Mouse (Mus musculus): Measurements from ENCODE around the gene Crcp. TPM values are rescaled to one million over a fixed set of nuclear protein-coding genes. Genes with fewer than 3 reads are reported as not detected.

Gene Crcp
- total and polyA plus RNA-seq, 3 experiments: 42.3 to 63.2 (median 58.3) TPM

DNA sequence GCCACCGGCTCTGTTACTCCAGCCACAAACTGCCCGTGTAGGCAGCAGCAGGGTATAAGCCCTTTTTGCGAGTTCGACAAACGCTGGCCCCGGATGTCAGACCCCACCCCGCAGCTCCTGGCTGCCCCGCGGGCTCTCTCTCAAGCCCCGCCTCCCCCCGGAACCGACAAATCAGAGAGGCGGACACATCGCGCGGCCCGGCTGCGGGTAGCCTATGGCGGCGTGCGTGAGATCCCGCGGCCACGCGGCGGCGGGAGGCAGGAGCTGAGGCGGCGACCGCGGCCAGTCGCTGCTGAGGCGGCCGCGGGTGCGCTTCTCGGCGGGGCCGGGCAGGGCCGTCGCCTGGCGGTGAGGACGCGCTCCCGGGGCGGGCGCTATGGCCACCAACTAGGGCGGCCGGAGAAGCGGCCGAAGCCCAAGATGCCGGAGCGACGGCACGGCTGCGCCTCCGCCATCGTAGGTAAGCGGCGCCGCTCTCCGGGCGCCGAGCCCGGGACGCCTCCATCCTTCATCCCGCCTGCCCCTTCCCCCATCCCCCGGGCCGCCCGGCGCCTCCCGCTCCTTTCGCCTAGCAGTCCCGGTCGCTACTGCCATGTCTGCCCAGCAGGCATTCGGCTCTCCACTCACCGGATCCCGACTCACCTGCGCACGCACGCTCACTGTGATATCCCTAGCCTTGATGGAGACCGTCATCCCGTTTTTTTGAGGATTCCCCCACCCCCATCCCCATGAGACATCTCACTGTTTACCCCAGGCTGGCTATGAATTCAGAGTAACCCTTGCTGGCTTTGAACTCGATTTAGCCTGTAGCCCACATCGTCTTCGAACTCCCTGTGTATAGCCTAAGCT is 50.3 kb downstream of the Crcp start:
- Histone ChIP-seq H3K4me3 (replicated peaks in 1 of 3; ENCODE audit: low read depth in 2 of 3, low read length in 2 of 3, poor library complexity in 1 of 3) (peak overlapping the region; percentile 75 to 88 (median 77)), H3K9ac (ENCODE audit: insufficient read depth, low read depth) (peak overlapping the region; percentile 87), H3K36me3 (replicated peaks in 1 of 2; ENCODE audit: control insufficient read depth in 1 of 2, insufficient read depth in 1 of 2, low read length in 1 of 2) (peaks cover 7 to 33% of the 10 kb centered on the region in 2 experiments), H3K27me3 (replicated peaks) (no peaks in the 10 kb centered on the region), H3K27ac (ENCODE audit: insufficient read depth, low read depth) (no peak overlapping the region), H3K4me2 (ENCODE audit: insufficient read depth, low read depth, poor library complexity, severe bottlenecking) (peak overlapping the region; percentile 64), H3K4me1 (ENCODE audit: control insufficient read depth in 1 of 2, insufficient read depth in 2 of 2) (peaks cover 11 to 52% of the 10 kb centered on the region in 2 experiments; a peak in 3 of 4 replicates), H3K79me2 (replicated peaks; ENCODE audit: control insufficient read depth, extremely low read depth, insufficient read depth, poor library complexity, severe bottlenecking) (peaks cover 19% of the 10 kb centered on the region), H3K9me3 (replicated peaks; ENCODE audit: low read length) (peaks cover 5% of the 10 kb centered on the region)
- dilution Hi-C loops (cut with MboI; ENCODE audit: extremely low pct_ligation_motif_present, extremely low pct_unique_long_range_greater_than_20kb, low sequenced_read_pairs): no loop called here
- TF ChIP-seq USF2 (conservative IDR thresholded peaks at IDR 0.05; ENCODE audit: low read depth, low read length) (no peak), TBP (conservative IDR thresholded peaks at IDR 0.05; ENCODE audit: low read depth, low read length) (no peak), RAD21 (IDR thresholded peaks at IDR 0.05; ENCODE audit: low read depth, low read length) (no peak), USF1 (IDR thresholded peaks at IDR 0.05; ENCODE audit: low read depth, low read length) (no peak), UBTF (IDR thresholded peaks at IDR 0.05; ENCODE audit: low read depth, low read length) (peak; percentile 65; the same call in 1 of the 2 replicates), JUN (IDR thresholded peaks at IDR 0.05; ENCODE audit: insufficient read depth, low read depth, low read length) (no peak), BHLHE40 (IDR thresholded peaks at IDR 0.05; ENCODE audit: low read depth, low read length) (0 out of 2 replicates have a peak, but pooled peaks have one; percentile 5), RCOR1 (conservative IDR thresholded peaks at IDR 0.05; ENCODE audit: low read depth, low read length) (no peak), MYC (IDR thresholded peaks at IDR 0.05; ENCODE audit: low read depth, low read length) (no peak), ZKSCAN1 (IDR thresholded peaks at IDR 0.05; ENCODE audit: borderline replicate concordance, low read depth, low read length) (no peak), ELF1 (IDR thresholded peaks at IDR 0.05; ENCODE audit: low read depth, low read length) (peak; percentile 48; the same call in 1 of the 2 replicates), SIN3A (IDR thresholded peaks at IDR 0.05; ENCODE audit: low read length) (no peak), MEF2A (IDR thresholded peaks at IDR 0.05; ENCODE audit: borderline replicate concordance, low read depth, low read length) (no peak), NRF1 (IDR thresholded peaks at IDR 0.05; ENCODE audit: low read depth, low read length) (peak; percentile 42), MAX (IDR thresholded peaks at IDR 0.05; ENCODE audit: low read length) (peak; percentile 84), MAZ (IDR thresholded peaks at IDR 0.05; ENCODE audit: low read depth, low read length) (no peak), ZC3H11A (IDR thresholded peaks at IDR 0.05; ENCODE audit: low read depth, low read length) (no peak), POLR2AphosphoS2 (IDR thresholded peaks at IDR 0.05; ENCODE audit: low read depth, low read length) (no peak), PAX5 (IDR thresholded peaks at IDR 0.05; ENCODE audit: low read length) (no peak), POLR2A (IDR thresholded peaks at IDR 0.05; ENCODE audit: low read depth, low read length) (peak; percentile 94), ZMIZ1 (IDR thresholded peaks at IDR 0.05; ENCODE audit: low read depth, low read length) (peak; percentile 83), NELFE (IDR thresholded peaks at IDR 0.05; ENCODE audit: low read depth, low read length) (peak; percentile 90), CHD2 (IDR thresholded peaks at IDR 0.05; ENCODE audit: low read length) (no peak), ZNF384 (IDR thresholded peaks at IDR 0.05; ENCODE audit: low read depth, low read length) (no peak), ETS1 (conservative IDR thresholded peaks at IDR 0.05; ENCODE audit: low read depth, low read length) (no peak), HCFC1 (IDR thresholded peaks at IDR 0.05; ENCODE audit: low read depth, low read length) (no peak), E2F4 (IDR thresholded peaks at IDR 0.05; ENCODE audit: insufficient replicate concordance, low read depth, low read length) (no peak), MXI1 (IDR thresholded peaks at IDR 0.05; ENCODE audit: low read depth, low read length) (peak; percentile 66), SMC3 (IDR thresholded peaks at IDR 0.05; ENCODE audit: low read depth, low read length) (no peak), MAFK (IDR thresholded peaks at IDR 0.05; ENCODE audit: insufficient replicate concordance, low read length) (no peak), CTCF (conservative IDR thresholded peaks at IDR 0.05 in 1 of 2, IDR thresholded peaks at IDR 0.05 in 1 of 2; ENCODE audit: low read depth in 2 of 2, low read length in 2 of 2) (no peak), JUND (conservative IDR thresholded peaks at IDR 0.05; ENCODE audit: low read depth, low read length) (no peak), GABPA (IDR thresholded peaks at IDR 0.05; ENCODE audit: insufficient replicate concordance, low read depth, low read length) (no peak), CHD1 (IDR thresholded peaks at IDR 0.05; ENCODE audit: low read depth, low read length) (no peak), KAT2A (IDR thresholded peaks at IDR 0.05; ENCODE audit: insufficient replicate concordance, low read length) (no peak), EP300 (IDR thresholded peaks at IDR 0.05; ENCODE audit: low read length) (no peak), IRF4 (IDR thresholded peaks at IDR 0.05; ENCODE audit: low read depth, low read length) (no peak), TCF12 (IDR thresholded peaks at IDR 0.05; ENCODE audit: low read depth, low read length) (peak; percentile 95)
- in situ Hi-C loops (cut with MboI; ENCODE audit: low pct_ligation_motif_present, low pct_unique_long_range_greater_than_20kb, low sequenced_read_pairs): no loop called here
- DNase-seq (ENCODE audit: extremely low read depth): peak; percentile 80

Data from CH12.LX (cell line).